Mouse (Mus musculus): ENCODE measurements around the gene Sdk2.

DNA sequence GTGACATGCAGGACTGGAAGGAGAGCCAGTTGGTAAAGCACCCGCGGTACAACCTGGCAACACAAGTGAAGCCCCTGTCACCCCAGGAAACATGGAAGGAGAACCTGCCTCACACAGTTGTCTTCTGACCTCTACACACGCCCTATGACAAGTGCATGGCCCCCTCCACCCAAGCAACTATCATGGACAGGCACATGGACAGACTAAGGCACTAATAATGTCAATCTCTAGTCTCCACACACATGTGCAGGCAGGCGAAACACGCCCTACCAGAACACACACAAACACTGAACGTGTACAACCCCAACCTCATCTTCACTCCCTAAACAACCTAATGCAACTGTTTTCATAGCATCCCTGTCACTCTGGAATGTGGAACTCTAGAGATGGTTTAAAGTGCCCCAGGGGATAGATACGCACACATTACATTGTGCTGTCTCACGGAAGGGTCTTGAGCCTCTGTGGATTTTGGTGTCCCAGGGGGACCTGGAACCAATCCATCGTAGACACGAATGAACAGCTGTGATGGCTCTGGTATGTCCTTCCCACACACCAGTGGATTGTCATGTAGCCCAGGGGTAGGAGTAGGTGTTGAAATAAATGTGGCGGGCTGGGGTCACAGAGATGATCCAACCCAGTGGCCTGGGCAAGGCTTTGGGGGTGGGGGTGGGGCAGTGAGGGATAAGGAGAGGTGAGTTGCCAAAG, 329.8 kb downstream of the Sdk2 start:
- no peak for TF ChIP-seq CTCF (IDR thresholded peaks at IDR 0.05; ENCODE audit: low read depth, low read length)
- no peak for TF ChIP-seq TAL1 (conservative IDR thresholded peaks at IDR 0.05; ENCODE audit: low read depth, low read length)
- TF ChIP-seq POLR2AphosphoS5 (IDR thresholded peaks at IDR 0.05; ENCODE audit: insufficient replicate concordance, low read depth, low read length), result no peak
- TF ChIP-seq GATA1 (IDR thresholded peaks at IDR 0.05; ENCODE audit: borderline replicate concordance, low read length), result no peak

All from G1E (cell line).